Mouse (Mus musculus) urinary bladder, adult 2 months (tissue): ENCODE measurements around the gene Rsl1. TPM values are rescaled to one million over a fixed set of nuclear protein-coding genes. Genes with fewer than 3 reads are reported as not detected.
"Not testable (repeated sequence)": the region's sequence is repeated elsewhere in the genome, so short reads cannot be mapped to it uniquely, and the experiment has no call there.

Experiments
- DNase-seq: peaks from one replicate; pipeline ENCODE4 v3.0.0; 2022; ENCODE audit warnings: low spot score
- polyA plus RNA-seq: library from polyadenylated mRNA; depleted of rRNA; stranded (reverse); fragments of >200 nt; gene quantifications from 2 replicates; pipeline ENCODE4 v1.2.3, GENCODE M21; 2012; rRNA removed

Rsl1 gene
- 6.4 and 7.4 TPM in 2 replicates for polyA plus RNA-seq

DNA sequence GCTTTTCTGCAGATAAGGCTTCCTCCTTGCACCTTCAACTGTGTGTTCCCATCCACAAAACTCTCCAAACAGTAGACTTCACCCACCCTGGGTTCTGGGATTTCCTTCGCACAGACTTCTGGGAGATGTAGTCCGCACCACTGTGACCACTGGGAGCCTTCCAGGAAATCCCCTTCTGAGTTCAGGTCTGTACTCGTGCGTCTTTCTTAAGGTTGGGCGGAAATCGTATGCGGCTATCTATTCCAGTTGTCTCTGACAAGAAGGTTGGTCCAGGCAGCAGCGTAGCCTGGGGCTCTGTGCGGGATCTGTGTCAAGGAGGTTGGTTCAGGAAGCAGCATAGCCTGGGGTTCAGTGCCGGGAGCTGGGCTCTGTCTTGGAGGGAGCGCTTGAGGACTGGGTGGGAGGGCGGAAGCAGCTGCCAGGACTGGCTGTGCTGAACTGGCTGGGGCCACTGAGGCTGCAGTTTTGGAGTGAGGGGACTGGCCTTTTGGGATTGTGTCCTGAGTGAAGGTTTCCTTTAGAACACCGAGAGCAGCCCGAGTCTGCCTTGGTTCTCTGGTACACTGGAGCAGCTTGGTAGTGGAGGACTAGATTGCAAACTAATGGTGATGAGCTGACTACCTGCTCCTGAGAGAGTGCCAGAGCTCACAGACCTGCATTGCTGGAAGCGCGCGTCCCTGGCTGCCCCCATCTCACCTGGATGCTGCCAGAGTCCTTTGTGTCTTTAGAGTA is at the start of gene Rsl1:
Rsl1 (plus strand) TSS at position 192 of the 732 bp plus-strand sequence.
- peak; percentile 47 for DNase-seq

DNA sequence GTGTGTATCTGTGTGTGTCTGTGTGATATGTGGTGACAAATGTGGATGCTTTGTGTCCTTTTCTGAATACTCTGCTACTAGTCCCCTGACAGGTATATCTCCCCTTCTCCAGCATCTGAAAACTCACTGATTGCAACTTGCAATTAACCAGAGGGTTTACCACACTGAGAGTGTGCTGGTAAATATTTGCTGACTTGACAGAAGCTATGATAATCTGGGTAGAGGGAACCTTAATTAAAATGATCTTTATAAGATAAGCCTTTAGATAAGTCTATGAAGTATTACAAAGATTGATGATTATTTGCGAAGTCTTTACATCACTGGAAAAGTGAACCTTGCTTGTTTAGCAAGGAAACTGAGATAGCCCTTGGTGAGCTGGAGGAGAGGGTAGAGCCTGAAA is 48.5 kb upstream of the Rsl1 start:
- no peak for DNase-seq

- not testable (repeated sequence) for DNase-seq
Observed at GRCm38 (mm10) chr13:67127507-67127906, 45.5 kb upstream of the Rsl1 start.

DNA sequence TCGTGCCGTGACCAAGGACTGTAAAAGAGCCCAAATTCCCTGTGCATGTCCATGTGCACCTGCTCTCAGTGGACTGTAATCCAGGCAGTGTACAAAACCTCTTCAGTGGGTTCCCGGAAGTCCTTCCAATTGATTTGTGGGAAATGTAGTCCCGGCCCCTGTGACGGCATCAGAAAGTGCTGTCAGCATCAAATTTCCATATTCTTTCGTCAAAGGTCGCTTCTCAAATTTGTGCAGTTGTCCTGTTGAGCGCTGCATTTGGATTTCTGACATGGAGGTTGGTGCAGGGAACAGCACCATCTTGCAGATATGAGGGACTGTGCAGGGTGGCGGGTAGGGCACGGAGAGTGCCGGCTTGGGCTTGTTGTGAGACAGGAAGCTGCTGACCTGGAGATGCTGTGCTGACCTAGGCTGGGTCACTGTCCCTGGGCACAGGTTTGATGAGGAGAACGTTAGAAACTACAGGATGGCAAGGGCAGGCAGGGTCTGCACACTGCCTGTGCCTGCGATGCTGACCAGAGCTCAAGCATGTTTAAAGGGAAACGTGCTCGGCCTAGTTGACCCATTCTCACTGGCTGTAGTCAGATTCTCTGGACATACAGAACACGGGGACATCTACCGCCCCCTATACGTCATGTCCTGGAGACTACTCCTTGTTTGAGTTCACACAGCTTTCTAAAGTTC is 44.8 kb upstream of the Rsl1 start:
- peak; percentile 46 for DNase-seq

DNA sequence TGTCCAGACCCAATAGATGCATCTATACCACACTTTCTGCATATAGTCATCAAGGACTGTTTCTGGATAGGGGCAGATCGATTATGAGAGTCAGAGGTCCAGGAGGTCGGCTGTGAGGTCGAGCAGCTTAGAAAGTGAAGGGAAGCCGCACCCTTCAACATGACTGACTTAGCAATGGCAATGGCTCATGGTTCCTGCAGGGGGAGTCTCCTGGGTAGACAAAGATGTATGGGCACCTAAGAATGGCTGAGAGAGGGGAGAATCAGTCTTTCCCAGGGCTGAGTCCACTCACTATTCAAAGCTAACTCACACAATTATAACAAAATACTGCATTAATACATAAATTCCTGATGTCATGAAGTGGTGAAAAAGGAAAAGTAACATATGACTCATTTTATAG is 6.9 kb upstream of the Rsl1 start:
- not testable (repeated sequence) for DNase-seq

GRCm38 (mm10) chr13:67173723-67174055 is 707 bp downstream of the Rsl1 start:
- DNase-seq, result no peak

DNA sequence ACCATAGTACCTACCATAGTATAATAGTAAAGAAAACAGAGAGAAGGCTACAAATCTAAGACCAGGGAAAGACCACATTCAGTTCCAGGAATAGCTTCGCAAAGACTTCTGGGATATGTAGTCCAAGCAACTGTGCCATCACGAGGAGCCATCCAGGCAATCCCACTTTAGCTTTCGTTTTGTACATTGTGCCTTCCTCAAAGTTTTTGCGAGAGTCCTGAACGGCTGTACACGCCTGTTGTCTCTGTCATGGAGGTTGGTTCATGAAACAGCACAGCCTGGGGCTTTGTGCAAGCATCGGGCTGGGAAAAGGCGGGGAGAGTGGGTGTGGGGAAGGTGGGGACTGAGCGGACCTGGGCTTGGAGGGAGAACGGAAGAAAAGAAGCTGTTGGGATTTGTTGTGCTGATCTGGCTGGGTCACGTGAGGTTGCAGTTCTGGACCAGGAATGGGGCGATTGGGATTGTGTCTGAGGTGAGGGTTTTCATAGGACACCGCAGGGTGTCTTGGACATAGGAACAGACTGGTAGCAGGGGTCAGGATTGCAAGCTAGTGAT is 21.4 kb downstream of the Rsl1 start, which contains the start of gene Zfp455:
Zfp455 (plus strand) TSS at position 167 of the 555 bp plus-strand sequence.
- peak; percentile 49 for DNase-seq

- DNase-seq, result no peak
Observed at GRCm38 (mm10) chr13:67201656-67202055, 28.7 kb downstream of the Rsl1 start.

DNA sequence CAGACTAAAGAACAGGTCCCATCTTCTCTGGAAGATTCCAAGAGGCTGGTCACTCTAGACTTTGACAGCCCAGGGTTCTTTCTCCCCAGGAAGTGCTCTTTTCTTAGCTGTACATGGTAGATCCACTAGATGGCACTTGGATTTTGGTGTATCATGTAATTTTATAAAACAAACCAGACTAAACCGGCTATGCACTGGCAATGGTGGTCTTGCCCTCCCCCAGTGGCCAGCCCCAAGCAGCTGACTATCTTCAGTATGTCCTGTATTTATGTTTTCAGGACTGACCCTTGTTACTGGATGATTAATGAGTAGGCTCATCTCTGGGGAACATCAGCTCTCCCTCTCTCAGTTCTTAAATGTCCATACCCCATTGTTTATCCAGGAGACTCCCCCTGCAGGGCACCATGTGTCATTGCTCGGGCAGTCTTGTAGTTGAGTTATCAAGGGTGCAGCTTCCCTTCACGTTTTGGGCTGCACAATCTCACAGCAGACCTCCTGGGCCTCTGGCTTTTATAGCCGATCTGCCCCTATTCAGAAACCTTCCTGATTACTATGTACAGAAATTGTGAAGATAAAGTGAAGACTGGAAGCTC is 41.1 kb downstream of the Rsl1 start:
- no peak for DNase-seq

Other genes starting within 250 kb of the Rsl1 start
- gene Zfp712, start 112.0 kb upstream of the Rsl1 start, polyA plus RNA-seq, result 1.4 and 1.5 TPM in 2 replicates
- gene Zfp708, start 75.2 kb upstream of the Rsl1 start, polyA plus RNA-seq, result 2.7 and 3.3 TPM in 2 replicates
- gene Gm28557, start 64.6 kb upstream of the Rsl1 start, polyA plus RNA-seq, result 4.8 and 6.3 TPM in 2 replicates
- gene Rslcan18, start 56.9 kb upstream of the Rsl1 start, polyA plus RNA-seq, result 0.40 and 0.66 TPM in 2 replicates
- 2.0 and 2.5 TPM in 2 replicates for gene Zfp759, start 51.5 kb upstream of the Rsl1 start, polyA plus RNA-seq
- 2.0 TPM in 2 replicates for gene Zfp455, start 21.3 kb downstream of the Rsl1 start, polyA plus RNA-seq
- gene Zfp458, start 105.3 kb downstream of the Rsl1 start, polyA plus RNA-seq, result 2.0 and 2.4 TPM in 2 replicates
- 1.8 and 2.4 TPM in 2 replicates for gene Zfp457, start 133.3 kb downstream of the Rsl1 start, polyA plus RNA-seq
- gene Zfp595, start 159.4 kb downstream of the Rsl1 start, polyA plus RNA-seq, result 5.4 and 5.5 TPM in 2 replicates
- 0.43 and 0.47 TPM in 2 replicates for gene Gm28044, start 187.4 kb downstream of the Rsl1 start, polyA plus RNA-seq
- gene Zfp953, start 187.4 kb downstream of the Rsl1 start, polyA plus RNA-seq, result 1.5 and 1.7 TPM in 2 replicates
- 0.32 and 0.45 TPM in 2 replicates for gene Gm28041, start 202.6 kb downstream of the Rsl1 start, polyA plus RNA-seq
- 0.73 and 1.0 TPM in 2 replicates for gene Zfp456, start 202.6 kb downstream of the Rsl1 start, polyA plus RNA-seq
- 7.6 and 8.3 TPM in 2 replicates for gene Zfp429, start 226.6 kb downstream of the Rsl1 start, polyA plus RNA-seq
- gene Zfp459, start 248.2 kb downstream of the Rsl1 start, polyA plus RNA-seq, result 2.5 and 2.6 TPM in 2 replicates